Mouse (Mus musculus) bone marrow, adult 2 months (tissue): ENCODE data around the gene Shld2.

Source experiments
- CTCF ChIP-seq: fragments of 200-500 bp; IDR thresholded peaks from 2 replicates; pipeline ENCODE4 v1.5.1; 2011; ENCODE audit warnings: low read length, control low read depth; ENCODE audit not compliant: control insufficient read depth, insufficient read depth
- POLR2A ChIP-seq: fragments of 200-500 bp; IDR thresholded peaks from 2 replicates; pipeline ENCODE4 v1.6.1; 2011; ENCODE audit warnings: low read depth, mild to moderate bottlenecking, control low read depth, low read length, borderline replicate concordance; ENCODE audit not compliant: control insufficient read depth

DNA sequence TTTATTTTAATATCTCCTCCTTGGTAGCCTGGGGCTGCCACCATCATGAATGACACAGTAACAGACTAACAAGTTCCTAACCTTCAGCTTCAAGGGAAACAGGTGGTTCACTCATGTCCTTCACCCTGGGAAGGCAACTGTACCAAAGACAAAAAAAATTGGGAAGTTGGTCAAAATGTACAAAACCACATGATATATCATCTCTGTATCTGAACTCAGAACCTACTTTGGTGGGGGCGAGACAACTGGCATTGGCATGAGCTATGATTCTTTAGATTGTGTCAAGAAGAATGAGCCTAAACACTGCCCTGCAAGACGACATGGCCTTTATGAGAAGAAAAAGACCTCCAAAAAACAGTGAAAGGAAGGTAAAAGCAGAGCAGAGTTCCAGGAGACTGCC is 29.5 kb downstream of the Shld2 start:
- TF ChIP-seq POLR2A (no peak), CTCF (no peak)
